Mouse (Mus musculus) embryonic fibroblast, embryonic 13.5 days (primary cell): Measurements from ENCODE around the gene Apba3.
"Not testable (repeated sequence)": the region's sequence is repeated elsewhere in the genome, so short reads cannot be mapped to it uniquely, and the experiment has no call there.

Experiments used
- CTCF ChIP-seq: IDR thresholded peaks from 2 replicates; pipeline ENCODE4 v1.5.1; 2011; ENCODE audit warnings: mild to moderate bottlenecking, control low read depth, low read length, moderate library complexity, borderline replicate concordance; ENCODE audit not compliant: insufficient read depth
- POLR2A ChIP-seq: IDR thresholded peaks from 2 replicates; pipeline ENCODE4 v1.6.1; 2011; ENCODE audit warnings: low read depth, mild to moderate bottlenecking, control low read depth, low read length, moderate library complexity

DNA sequence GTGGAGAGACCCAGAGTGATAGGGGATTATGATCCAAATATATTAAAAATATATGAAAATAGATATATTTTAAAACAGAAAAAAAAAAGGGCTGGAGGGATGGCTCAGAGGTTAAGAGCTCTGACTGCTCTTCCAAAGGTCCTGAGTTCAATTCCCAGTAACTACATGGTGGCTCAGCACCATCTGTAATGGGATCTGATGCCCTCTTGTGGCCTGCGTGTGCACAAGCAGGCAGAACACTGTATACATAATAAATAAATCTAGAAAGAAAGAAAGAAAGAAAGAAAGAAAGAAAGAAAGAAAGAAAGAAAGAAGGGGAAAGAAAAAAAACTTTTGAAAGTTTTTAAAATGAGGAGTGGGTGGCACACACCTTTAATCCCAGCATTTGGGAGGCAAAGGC, 49.5 kb upstream of the Apba3 start:
- not testable (repeated sequence) for TF ChIP-seq POLR2A
- peak; percentile 69; the same call in 1 of the 2 replicates for TF ChIP-seq CTCF
